Mouse (Mus musculus) heart, postnatal 36 days (tissue): ENCODE measurements around the gene Fndc11. TPM values are rescaled to one million over a fixed set of nuclear protein-coding genes. Genes with fewer than 3 reads are reported as not detected.
A peak's percentile ranks its signal among the peaks of the same experiment; 100 is the strongest.

Source experiments
- DNase-seq, 2 experiments: peaks; one replicate each; pipeline ENCODE4 v3.0.0; 2021 to 2022
- intact Hi-C: fragments of 180-260 bp; cut with DNase I; formaldehyde crosslinking; loops from one replicate; pipeline ENCODE4 v1.15.1; 2025
- total RNA-seq, 2 experiments: library from RNA; stranded (reverse); gene quantifications; 2 replicates each; pipeline ENCODE4 v1.2.3; 2021

Gene Fndc11
- total RNA-seq, 2 experiments from 2014 or later: 0.22 TPM; not detected in 1

DNA sequence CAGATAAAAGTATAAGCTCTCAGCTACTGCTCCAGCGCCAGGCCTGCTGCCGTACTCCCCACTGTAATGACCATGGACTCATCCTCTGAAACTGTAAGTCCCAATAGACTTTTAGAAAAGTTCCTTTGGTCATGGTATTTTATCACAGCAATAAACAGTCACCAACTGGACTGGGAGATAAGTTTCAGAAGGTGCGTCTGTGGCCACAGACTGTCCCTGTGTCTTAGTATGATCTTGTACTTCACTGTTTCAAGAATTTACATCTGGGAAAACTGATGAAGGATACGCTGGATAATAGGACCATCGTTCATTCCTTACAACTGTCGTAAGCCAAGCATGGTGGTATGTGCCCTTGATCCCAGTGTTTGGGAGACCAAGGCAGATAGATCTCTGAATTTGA, 3.8 kb upstream of the Fndc11 start:
- DNase-seq: no peak
- intact Hi-C loops: no loop called here

DNA sequence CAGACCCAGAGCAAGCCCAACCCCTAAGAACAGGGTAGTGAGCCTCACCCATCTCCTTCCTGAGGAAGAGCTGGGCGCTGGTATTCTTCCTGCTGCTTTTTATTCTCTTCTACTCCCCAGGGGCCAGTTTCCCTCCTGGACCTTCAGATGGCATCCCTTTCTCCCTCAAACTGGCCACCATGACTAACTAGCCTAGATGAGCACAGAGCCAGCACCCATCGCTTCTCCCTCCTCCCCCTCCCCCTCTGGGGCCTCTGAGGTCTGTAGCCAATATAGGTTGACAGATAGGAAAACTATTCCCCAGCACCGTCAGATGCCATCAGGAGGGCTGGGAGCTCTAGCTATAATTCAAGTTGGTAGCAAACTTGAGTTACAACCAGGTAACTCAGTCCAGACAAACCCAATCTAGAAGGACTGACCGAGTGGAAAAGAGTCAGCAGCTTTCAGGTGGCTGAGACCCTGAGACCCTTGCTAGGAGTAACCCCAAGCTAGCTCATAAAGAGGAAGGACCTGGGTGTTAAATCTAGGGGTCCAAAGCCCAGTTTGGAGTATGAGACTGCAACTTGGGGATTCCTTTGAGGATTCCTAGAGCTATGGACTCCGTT, 830 bp upstream of the Fndc11 start:
- DNase-seq: no peak
- intact Hi-C loops: loop anchor here (2.0 kb wide), 1 partner anchor 30 kb away; no protein-coding TSS in a partner anchor

DNA sequence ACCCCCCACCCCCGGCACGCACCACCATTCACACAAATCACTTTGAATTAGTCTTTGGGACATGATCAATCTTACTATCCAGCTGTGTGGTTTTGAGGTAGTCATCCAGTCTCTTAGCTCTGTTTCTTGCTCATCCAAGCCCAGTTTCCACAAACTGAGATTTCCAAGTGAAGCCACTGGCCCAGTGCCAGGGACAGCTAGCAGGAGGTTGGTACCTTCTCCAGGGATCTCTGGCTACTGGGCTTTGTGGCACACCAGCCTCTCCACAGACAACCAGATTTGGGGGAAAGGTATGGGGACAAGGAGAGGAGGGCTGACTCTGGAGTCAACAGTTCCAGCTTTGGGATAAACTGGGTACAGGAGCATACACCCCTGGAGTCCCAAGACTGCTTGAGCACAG, 548 bp downstream of the Fndc11 start:
- intact Hi-C loops: no loop called here
- DNase-seq: no peak

DNA sequence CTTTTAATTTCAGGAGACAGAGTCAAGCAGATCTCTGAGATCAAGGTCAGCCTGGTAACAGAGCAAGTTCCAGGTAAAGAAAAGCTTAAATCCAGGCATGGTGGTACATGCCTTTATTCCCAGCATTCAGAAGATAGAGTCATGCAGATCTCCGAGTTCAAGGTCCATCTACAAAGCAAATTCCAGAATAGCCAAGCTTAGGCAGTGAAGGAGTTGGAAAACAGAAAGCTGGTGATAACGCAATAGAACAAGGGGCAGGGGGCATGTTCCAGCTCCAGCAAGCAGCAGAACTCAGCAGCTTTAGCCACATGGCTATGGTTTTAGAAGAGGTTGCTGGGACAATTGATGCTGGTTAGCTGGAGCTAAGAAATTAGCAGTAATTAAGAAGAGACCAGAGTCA, 5.2 kb downstream of the Fndc11 start:
- no peak for DNase-seq
- intact Hi-C loops: no loop called here

DNA sequence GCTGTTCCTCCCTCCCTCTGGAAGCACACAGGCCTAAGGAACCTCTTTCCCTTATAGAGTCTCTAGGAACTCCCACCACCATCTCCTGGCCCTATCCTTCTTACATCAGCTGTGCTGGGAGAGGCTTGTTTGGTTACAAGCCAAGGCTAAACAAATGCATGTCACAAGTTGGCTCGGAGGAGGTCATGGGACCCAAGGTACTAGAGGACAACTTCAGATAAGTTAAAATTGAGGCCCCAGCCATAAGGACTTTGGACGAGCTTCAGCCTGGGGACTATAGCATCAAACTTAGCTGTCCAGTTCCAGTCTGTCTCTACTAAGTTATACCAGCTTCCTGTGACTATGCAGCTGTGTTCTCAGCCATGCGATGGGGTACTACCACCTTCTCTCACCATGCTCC, 7.3 kb downstream of the Fndc11 start:
- intact Hi-C loops: no loop called here
- no peak for DNase-seq

DNA sequence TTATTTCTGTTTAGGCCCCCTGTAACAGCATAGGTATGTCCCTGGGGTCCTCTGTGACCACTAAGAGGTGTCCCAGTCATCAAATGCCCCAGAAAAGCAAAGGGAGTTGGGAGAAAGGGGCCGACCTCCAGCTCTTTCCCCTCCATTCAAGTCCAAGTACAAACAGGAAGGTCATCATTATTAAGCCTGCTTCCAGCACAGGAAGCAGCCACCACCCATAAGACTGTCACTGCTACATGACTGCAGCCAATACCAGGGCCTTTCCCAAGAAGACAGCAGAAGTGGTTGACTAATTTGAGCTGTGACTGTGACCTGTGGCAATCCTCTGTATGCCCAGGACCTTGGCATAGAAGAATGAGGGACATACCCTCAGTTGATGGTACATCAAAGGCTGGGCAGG, 8.5 kb downstream of the Fndc11 start:
- intact Hi-C loops: no loop called here
- DNase-seq: no peak

DNA sequence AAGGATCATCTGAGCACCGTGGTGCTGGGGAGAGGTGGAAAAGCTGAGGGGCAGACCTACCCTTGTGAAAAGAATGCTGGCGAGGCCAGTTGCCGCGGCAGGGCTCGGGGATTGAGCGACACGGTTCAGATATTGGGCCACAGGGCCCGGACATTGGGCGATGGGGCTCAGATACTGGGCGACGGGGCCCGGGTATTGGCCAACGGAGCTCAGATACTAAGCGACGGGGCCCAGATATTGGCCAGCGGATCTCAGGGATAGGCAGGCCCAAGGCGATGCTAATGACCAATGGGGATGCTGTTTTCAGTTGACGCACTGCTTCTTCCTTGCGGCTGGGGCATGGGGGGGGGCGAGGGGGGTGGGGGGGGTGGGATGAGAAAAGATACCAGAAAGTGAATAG, 11.4 kb downstream of the Fndc11 start:
- intact Hi-C loops: no loop called here

DNA sequence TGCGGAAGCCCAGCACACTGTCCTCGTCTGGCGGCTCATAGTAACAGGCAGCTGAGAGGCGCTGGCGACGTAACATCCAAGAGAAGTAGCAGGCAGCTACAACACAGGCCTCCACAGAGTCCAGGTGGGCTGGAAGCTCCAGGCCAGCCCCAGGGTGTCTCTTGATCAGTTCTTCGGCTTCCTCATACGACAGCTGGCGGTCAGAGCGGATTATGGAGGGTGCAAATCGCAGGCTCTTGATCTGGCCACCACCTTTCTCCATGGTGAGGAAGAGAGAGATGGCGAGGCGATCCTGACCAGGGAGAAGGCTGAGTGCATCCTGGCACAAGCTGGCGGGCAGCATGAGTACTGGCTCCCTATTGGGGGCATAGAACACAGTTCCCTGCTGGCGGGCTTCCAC, 13.6 kb downstream of the Fndc11 start:
- DNase-seq: no peak

More for the DNA sequence above, 11.4 kb downstream of the Fndc11 start:
- no peak for DNase-seq

DNA sequence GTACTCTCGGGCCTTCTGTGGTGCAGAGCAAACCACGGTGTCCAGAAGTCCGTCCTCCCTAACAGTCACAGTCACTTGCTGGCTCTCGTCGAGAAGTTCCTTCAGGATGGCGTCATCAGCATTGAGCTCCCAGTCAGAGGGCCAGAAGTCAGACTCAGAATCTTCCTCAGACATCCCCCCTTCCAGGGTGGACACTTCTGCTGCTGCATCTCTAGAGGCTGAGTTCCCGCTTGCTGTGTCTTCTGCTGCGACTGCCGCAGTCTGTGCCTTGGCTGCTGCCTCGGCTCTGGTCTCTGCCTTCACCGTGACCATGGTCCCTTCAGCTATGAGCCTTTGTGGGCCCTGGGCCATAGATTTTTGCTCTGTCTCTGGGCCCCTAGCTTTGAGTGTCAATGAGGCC, 14.9 kb downstream of the Fndc11 start:
- intact Hi-C loops: no loop called here
- no peak for DNase-seq

More for the DNA sequence above, 13.6 kb downstream of the Fndc11 start:
- intact Hi-C loops: no loop called here

DNA sequence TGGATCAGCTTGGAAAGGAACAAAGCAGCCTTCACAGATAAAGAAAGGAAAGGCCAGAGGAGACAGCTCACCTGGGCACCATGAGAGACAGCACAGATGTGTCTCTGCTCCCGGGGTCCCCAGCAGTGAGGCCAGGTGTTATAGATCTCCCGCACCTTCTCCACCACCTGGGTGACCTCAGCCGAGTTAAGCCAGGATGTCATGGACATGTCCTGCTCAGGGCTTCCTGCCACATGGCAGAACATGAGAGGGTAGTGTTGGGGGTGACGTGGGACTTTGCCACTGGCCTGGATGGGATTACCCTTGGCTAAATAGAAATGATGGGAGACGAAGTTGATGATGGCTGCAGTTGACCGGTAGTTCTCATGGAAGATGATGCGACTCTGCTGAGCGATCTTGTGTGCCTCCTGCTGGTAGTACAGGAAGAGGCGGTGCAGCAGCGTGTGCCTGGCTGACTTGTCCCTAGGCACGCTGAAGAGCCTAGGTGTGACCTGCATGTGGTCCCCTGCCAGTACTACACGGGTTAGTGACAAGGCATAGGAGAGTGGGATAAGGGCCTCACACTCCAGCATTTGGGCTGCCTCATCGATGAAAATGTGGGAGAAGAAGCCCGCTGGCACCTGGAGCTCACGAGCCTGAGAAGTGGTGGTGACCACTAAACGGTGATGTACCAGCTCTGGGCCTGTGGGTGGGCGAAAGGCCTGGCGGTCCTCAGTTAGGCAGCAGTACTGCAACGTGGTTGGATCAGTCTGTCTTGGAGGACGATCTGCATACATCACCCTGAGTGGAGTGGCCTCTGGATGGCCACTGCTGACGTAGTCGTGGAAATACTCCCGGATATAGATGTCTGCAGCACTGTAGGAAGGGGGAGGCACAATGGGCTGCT, 16.1 kb downstream of the Fndc11 start:
- no peak for DNase-seq
- intact Hi-C loops: no loop called here

DNA sequence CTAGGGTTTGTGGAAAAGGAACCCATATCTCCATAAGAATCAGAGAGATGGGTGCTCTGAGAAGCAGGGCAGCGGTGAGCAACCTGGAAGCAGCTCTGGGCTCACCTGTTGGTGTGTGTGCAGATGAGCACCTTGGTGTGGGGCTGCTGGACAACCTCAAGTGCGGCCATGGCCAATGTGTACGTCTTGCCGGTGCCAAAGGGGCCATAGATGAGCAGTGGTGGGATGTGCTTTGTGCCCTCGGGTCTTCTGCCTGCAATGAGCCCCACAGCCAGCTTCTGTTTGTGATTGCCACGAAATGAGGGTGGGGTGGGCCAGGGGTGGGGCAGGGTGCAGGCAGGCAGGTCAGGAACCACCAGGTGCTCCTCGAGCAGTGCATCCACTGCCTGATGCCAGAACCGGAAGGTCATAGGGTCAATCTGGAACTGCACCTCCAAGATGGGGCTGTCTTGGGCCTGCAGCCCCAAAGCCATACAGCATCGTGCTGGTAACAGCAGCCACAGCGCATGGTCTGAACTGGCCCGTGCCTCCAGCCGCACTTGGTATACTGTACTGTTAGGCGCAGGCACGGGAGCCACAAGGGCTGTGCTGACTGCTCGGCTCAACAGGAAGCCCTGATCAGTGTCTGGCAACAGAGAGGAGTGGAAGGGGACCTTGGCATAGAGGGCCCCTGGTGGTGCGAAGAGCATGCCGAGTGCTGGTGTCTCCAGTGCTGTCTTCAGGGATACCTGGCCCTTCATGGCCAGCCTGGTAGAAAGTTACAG, 17.6 kb downstream of the Fndc11 start:
- no peak for DNase-seq
- intact Hi-C loops: no loop called here

DNA sequence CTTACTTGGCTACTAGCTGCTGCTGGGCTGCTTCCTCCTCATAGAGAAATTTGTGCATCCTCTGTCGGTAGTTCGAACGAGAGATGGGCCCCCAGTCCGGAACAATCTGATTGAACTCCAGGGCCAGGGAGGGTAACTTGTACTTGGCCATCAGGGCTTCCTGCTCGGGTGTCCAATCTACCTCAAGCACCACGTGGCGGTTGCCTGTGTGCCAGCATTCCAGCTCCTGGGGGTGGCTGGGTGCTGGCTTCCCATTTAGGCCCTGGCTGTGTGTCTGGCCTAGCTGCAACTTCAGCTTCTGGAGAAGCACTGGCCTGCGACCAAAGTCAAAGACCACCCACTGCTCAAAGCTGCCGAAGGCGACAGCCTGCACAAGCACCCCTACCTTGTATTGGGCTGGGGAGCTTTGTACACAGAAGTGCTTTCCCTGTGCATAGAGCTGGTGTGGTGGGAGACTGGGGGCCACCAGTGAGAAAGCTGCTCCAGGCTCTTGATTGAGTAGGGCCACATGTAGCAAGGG, 18.3 kb downstream of the Fndc11 start:
- intact Hi-C loops: no loop called here
- DNase-seq: no peak

DNA sequence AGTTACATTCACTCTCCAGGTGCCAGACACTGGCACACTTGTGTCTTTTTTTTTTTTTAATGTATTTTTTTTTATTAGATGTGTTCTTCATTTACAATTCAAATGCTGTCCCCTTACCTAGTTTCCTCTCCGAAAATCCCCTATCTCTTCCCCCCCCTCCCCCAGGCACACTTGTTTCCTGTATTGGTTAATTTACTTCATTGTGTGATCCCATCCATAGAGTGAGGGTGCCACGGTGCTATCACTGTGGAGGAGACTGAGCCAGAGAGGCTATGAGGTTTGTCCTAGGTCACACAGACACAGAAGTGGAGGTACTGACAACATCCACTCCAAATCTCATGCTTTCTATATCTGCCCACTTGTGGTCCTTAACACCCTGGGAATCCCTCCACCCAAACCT, 19.0 kb downstream of the Fndc11 start:
- intact Hi-C loops: no loop called here
- no peak for DNase-seq

DNA sequence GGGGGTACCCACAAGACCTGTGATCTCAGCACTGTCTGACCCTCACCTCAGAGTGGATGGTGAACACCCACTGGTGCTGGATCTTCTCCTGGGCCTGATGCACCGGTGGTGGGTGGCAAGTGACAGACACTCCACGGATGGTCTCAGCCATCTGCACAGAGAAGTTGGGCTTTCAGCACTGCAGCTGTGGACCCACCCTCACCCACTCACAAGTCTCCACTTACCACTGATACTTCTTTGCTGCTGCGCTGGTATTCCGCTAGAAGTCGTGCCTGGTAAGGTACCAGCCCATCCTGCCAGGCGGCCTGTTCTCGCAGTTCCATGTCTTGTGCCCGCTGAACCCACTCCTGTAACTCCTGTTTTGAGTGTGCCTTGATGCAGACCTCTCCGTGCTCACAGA, 19.4 kb downstream of the Fndc11 start:
- intact Hi-C loops: no loop called here
- DNase-seq: no peak

DNA sequence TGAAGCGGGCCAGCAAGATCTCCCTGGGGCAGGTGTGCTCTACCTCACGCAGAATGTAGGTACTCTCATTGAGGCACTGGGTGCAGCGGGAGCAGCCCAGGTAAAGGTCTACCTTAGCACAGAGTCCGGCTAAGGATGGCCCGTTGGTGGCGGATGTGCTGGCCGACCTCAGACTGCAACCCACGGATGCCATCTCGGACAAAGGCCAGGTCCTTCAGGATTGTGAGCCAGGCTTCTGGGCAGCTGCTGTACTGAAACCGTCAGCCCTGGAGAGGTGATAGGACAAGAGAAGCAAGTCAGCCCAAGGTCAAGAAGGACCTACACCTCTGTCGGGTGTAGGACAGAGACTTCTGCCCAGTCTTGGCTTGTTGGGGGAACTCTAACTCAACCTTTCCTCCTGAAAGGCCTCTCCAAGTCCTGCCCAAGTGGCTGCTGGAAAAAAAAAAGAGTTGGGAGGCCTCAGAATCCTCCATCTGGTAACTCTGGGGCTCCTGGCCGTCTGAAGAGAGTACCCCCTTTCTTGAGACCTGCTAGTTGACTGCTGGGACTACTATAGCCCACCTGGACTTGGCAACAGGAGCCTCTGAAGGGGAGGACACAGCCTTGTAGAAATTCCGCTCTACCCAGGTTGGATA, 21.1 kb downstream of the Fndc11 start:
- DNase-seq: no peak
- intact Hi-C loops: loop anchor here (2.0 kb wide), 1 partner anchor 52 kb away; no protein-coding TSS in a partner anchor

DNA sequence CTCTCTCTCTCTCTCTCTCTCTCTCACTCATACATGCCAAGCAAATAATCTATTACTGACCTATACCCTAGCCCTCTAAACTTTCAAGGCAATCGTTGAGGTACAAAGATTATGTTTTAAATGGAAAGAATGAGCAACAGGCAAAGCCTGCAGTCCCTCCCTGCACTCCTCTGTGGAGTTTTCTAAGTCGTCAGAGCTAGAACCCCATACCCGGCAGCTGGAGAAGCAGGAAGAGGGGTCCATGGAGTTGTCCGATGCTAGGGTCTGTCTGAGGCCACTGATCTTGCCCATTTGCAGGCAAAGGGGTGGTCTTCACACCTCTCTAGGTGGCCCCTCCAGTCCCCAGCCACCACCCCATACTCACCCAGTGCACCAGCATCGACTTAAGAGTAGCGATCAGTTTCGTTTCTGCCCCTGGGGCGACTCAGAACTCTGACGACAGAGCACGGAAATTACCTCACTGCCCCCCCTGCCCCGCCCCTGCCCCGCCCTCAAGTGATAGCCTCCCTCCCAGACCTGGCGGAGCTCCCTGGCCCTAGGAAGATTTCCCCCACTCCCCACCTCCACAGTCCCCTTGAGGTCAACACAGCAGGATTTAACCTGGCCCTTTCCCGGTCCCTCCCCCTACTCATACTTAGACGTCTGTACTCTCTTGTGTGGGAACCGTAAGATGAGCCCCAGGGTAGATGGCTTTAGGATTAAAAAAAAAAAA, 21.9 kb downstream of the Fndc11 start, which contains the start of gene Helz2:
Helz2 (minus strand) TSS at position 426 of the 712 bp plus-strand sequence.
- DNase-seq: peak; percentile 67 to 68
- intact Hi-C loops: loop anchor here (2.0 kb wide), 1 partner anchor 53 kb away; no protein-coding TSS in a partner anchor

DNA sequence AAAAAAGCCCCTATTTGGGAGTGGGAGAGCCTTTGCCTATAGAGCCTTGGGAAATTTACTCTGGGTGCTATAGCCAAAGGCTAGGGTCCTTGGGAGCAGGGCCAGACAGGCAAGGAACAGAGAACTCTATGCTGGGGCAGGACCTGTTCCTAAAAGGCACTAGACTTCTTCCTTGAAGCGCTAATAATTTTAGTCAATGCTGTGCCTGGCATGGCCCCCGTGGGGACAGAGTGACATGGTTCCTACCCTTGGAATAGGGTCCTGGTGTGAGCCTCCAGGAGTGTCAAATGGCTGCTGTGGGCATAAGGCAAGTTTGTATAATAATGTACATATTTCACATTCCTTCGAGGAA, 22.5 kb downstream of the Fndc11 start:
- intact Hi-C loops: no loop called here
- no peak for DNase-seq

DNA sequence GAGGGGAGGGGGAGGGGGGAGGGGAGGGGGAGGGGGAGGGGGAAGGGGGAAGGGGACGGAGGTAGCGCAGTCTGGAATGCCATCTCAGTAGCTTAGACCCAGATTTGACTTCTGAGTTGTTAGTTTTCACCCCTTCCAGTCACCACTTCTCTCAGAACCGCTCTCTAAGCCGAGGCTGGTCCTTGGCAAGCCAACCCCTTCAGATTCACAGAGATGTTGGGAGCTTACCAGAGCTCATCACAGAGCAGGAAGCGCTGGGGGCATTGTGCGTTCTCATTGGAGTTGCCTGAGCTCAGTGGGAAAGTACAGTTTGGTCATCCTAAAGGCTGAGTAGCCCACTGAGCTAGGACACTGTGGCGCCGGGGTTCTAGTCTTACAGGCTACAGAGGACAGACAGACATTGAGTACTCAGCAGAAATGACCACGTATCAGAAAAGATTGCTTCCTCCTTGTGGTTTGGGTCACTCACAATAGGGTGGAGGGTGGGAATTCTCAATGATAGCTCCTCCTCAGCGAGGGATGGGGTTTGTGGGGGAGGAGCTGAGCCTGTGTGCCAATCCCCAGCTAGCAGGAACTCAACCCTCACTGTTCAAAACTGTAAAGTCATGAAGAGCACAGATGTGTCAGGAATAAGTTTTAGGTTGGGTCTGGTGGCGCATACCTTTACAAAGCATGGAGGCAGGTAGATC, 24.0 kb downstream of the Fndc11 start:
- intact Hi-C loops: no loop called here
- peak; percentile 36 to 48 for DNase-seq

DNA sequence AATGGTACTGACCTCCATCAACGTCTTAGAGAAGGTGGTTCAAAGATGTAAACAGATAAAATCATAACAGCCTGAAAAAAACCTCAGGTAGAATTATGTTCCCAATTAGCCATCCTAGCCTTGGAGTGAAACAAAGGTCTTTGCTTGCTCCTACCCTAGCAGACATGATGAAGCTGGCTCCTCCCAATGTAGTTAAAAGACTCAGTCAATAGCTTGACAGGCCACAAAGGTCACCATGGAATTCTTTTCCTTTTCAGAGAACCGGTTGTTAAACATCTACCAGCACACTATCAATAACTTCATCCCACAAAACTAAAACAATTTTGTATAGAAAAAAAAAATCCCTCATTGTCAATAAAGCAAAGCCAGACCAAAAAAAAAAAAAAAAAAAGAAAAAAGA, 25.2 kb downstream of the Fndc11 start:
- intact Hi-C loops: no loop called here

More for the DNA sequence above, 25.2 kb downstream of the Fndc11 start:
- DNase-seq: no peak
